Mouse (Mus musculus) heart, embryonic 15.5 days (tissue): Measurements from ENCODE around the gene Lrmda. TPM values are rescaled to one million over a fixed set of nuclear protein-coding genes. Genes with fewer than 3 reads are reported as not detected.

Source experiments
- ATAC-seq: fragments of 200-750 bp; cut with Nextera tagmentation; replicated peaks from 2 replicates; pipeline ENCODE4 v1.8.0; 2017; ENCODE audit warnings: low read depth, moderate TSS enrichment; ENCODE audit not compliant: insufficient number of reproducible peaks, insufficient read depth, low FRiP score
- H3K27ac ChIP-seq: fragments of 300-500 bp; sonication (generic); 2 replicates; pipeline ENCODE4 v1.5.1; 2015; ENCODE audit warnings: mild to moderate bottlenecking, inconsistent platforms
- H3K27me3 ChIP-seq: fragments of 300-500 bp; sonication (generic); 2 replicates; pipeline ENCODE4 v1.6.1; 2015; ENCODE audit warnings: inconsistent platforms
- H3K36me3 ChIP-seq: fragments of 300-500 bp; sonication (generic); 2 replicates; pipeline ENCODE4 v1.6.1; 2015; ENCODE audit warnings: mild to moderate bottlenecking, inconsistent platforms
- H3K4me1 ChIP-seq: fragments of 300-500 bp; sonication (generic); replicated peaks from 2 replicates; pipeline ENCODE4 v1.6.1; 2015; ENCODE audit warnings: inconsistent platforms
- H3K4me2 ChIP-seq: fragments of 300-500 bp; sonication (generic); 2 replicates; pipeline ENCODE4 v1.6.1; 2015; ENCODE audit warnings: inconsistent platforms, mild to moderate bottlenecking, moderate library complexity
- H3K4me3 ChIP-seq: fragments of 300-500 bp; sonication (generic); 2 replicates; pipeline ENCODE4 v1.5.1; 2015; ENCODE audit warnings: mild to moderate bottlenecking, inconsistent platforms
- H3K9ac ChIP-seq: fragments of 300-500 bp; sonication (generic); 2 replicates; pipeline ENCODE4 v1.6.1; 2015; ENCODE audit warnings: mild to moderate bottlenecking, inconsistent platforms
- H3K9me3 ChIP-seq: fragments of 300-500 bp; sonication (generic); replicated peaks from 2 replicates; pipeline ENCODE4 v1.6.1; 2016; ENCODE audit warnings: inconsistent platforms
- WGBS: fragments of 180-500 bp; shearing (Covaris S2); methylation state at CpG from one replicate; pipeline ENCODE4 v1.1.7; 2015; ENCODE audit warnings: mixed read lengths; 5-methylcytosine and 5-hydroxymethylcytosine counted together
- polyA plus RNA-seq: library from polyadenylated mRNA; unstranded; fragments of >200 nt; fragmentation: Nextera tagmentation; extraction: Ambion mirVana; gene quantifications from 2 replicates; pipeline ENCODE4 v1.2.1, GENCODE M21; 2015

Gene Lrmda
- polyA plus RNA-seq, 1 experiment from 2014 or later = 0.83 TPM

- Histone ChIP-seq H3K4me2 (peak overlapping the region; percentile 77), H3K27ac (no peak overlapping the region), H3K4me1 (peaks cover 40% of the 10 kb centered on the region), H3K9ac (0 out of 2 replicates have a peak overlapping the region, but pooled peaks have one; percentile 19), H3K36me3 (no peaks in the 10 kb centered on the region), H3K9me3 (no peaks in the 10 kb centered on the region), H3K27me3 (peaks cover 74% of the 10 kb centered on the region), H3K4me3 (peak overlapping the region; percentile 49)
- ATAC-seq = no peak
- WGBS = 11% methylated on average over 44 of the region's 44 CpGs
These were observed 25.2 kb upstream of the Lrmda start for GRCm38 (mm10) chr14:21994061-21994990.

DNA sequence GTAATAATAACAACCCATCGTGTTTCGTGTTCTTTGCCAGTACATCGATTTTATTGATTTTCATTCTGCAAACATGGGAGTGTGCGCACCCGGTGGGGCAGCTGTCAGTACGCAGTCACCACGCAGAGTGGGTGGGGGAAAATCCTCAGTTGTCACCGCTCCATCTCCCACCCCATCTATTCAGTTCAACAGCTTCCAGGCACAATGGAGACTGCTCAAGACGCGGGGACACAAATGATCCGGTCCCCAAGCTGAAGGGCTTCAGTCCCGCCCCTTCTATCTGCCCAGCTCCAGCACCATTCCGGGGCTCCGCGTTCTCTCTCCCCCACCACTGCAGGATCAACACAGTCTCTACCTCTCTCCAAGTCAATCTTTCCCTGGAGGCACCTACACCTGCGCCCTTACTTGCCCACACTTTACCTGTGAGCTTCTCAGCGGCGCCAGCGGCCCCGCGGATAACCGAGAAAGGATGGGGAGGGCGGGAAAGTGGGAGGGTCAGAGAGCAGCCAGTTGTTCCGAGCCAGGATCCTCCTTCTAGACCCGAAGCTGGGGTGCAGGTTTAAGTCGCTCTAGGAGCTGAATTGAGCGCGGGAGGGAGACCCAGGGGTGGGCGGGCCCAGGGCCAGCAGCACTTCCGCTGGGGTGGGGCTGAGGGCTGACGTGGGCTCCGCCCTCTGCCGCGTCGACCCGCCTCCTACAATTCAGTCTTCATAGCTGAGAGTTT, 24.3 kb upstream of the Lrmda start:
- Histone ChIP-seq H3K27ac (no peak overlapping the region), H3K27me3 (peaks cover 65% of the 10 kb centered on the region), H3K4me2 (peak overlapping the region; percentile 77), H3K36me3 (no peaks in the 10 kb centered on the region), H3K4me1 (peaks cover 34% of the 10 kb centered on the region), H3K4me3 (peak overlapping the region; percentile 49), H3K9ac (peak overlapping the region; percentile 28), H3K9me3 (no peaks in the 10 kb centered on the region)
- peak; percentile 69 for ATAC-seq
- WGBS = 1% methylated on average over 36 of the region's 36 CpGs

GRCm38 (mm10) chr14:21999588-21999987, 19.9 kb upstream of the Lrmda start:
- WGBS = 86% methylated on average over 4 of the region's 4 CpGs
- Histone ChIP-seq H3K9ac (no peak overlapping the region), H3K27me3 (peaks cover 23% of the 10 kb centered on the region), H3K9me3 (no peaks in the 10 kb centered on the region), H3K4me2 (no peak overlapping the region), H3K4me1 (peaks cover 11% of the 10 kb centered on the region), H3K36me3 (no peaks in the 10 kb centered on the region), H3K4me3 (no peak overlapping the region), H3K27ac (no peak overlapping the region)
- no peak for ATAC-seq

- H3K9ac ChIP-seq = no peak overlapping the region
- no peak for ATAC-seq
- no peak overlapping the region for H3K4me3 ChIP-seq
- H3K27ac ChIP-seq = no peak overlapping the region
- no peaks in the 10 kb centered on the region for H3K4me1 ChIP-seq
- H3K27me3 ChIP-seq = no peaks in the 10 kb centered on the region
- H3K4me2 ChIP-seq = no peak overlapping the region
- H3K9me3 ChIP-seq = no peaks in the 10 kb centered on the region
- 50% methylated on average over 1 of the region's 1 CpGs for WGBS
- H3K36me3 ChIP-seq = no peaks in the 10 kb centered on the region
These were observed 16.3 kb upstream of the Lrmda start for GRCm38 (mm10) chr14:22003231-22003630.

DNA sequence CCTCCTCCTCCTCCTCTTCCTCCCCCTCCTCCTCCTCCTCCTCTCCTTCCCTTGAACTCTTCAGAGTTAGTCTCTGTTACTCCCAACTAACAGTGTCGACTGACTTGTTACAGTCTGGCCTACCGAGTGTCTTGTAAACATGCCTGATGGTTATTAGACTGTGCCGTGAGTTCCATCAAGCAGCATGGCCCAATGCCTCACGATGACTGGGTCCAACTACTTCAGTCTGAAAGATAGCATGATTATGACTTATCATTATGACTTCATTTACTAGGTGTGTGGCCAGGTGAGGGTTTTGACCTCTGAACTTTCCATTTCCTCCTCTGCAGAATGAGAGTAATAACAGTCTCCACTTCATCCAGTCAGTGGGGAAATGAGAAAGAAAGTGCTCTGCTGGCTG, 15.9 kb upstream of the Lrmda start:
- no peak overlapping the region for H3K4me3 ChIP-seq

GRCm38 (mm10) chr14:22004943-22005342, 14.6 kb upstream of the Lrmda start:
- Histone ChIP-seq H3K27me3 (no peaks in the 10 kb centered on the region), H3K36me3 (no peaks in the 10 kb centered on the region), H3K4me2 (no peak overlapping the region), H3K9me3 (no peaks in the 10 kb centered on the region), H3K9ac (no peak overlapping the region), H3K4me1 (no peaks in the 10 kb centered on the region), H3K27ac (no peak overlapping the region), H3K4me3 (no peak overlapping the region)
- 67% methylated on average over 4 of the region's 4 CpGs for WGBS
- no peak for ATAC-seq

More for the DNA sequence above, 15.9 kb upstream of the Lrmda start:
- H3K27ac ChIP-seq = no peak overlapping the region
- ATAC-seq = no peak
- H3K36me3 ChIP-seq = no peaks in the 10 kb centered on the region
- H3K9me3 ChIP-seq = no peaks in the 10 kb centered on the region
- no peak overlapping the region for H3K4me2 ChIP-seq
- 76% methylated on average over 4 of the region's 4 CpGs for WGBS
- no peaks in the 10 kb centered on the region for H3K27me3 ChIP-seq
- H3K4me1 ChIP-seq = no peaks in the 10 kb centered on the region
- no peak overlapping the region for H3K9ac ChIP-seq

DNA sequence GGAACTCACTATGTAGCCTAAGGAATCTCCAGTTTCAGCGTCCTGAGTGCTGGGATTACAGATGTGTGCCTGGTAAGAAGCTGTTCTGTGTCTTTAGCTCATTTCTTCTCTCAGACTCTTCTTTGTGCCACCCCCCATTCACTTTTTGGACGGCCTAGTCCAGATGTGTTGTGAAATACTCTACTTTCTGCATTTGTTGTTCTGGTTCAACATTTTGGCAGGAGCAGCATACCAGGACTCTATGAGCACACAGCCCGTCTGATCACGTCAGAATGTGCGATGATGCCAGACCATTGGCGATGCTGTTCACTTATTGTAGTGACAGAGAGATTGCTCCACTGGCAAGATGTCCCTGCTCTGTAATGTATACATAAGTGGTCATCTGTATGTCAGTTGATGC, 12.5 kb upstream of the Lrmda start:
- Histone ChIP-seq H3K4me3 (no peak overlapping the region), H3K4me2 (no peak overlapping the region), H3K4me1 (no peaks in the 10 kb centered on the region), H3K9ac (no peak overlapping the region), H3K36me3 (no peaks in the 10 kb centered on the region), H3K27ac (no peak overlapping the region), H3K9me3 (no peaks in the 10 kb centered on the region), H3K27me3 (no peaks in the 10 kb centered on the region)
- WGBS = 81% methylated on average over 6 of the region's 6 CpGs
- ATAC-seq = no peak

DNA sequence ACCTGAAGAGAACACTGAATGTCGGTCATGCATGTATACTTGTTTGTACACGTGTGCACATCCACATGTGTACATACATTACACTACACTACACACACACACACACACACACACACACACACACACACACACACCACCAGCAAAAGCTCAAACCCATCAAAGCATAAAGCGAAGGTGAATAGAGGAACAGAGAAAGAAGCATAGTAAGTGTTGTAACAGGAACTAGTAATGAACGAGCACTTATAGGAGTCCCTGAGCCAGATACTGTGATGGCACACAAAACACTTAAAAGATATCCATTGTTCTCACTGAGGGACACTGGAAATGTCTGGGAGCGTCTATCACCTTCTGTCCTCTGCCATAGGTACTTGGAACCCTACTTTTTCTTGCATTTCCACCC, 5.2 kb upstream of the Lrmda start:
- H3K4me1 ChIP-seq = peaks cover 2% of the 10 kb centered on the region
- H3K27ac ChIP-seq = no peak overlapping the region
- no peak for ATAC-seq
- H3K27me3 ChIP-seq = peaks cover 12% of the 10 kb centered on the region; the same call in 1 of the 2 replicates
- WGBS = 80% methylated on average over 5 of the region's 5 CpGs
- no peak overlapping the region for H3K9ac ChIP-seq
- H3K36me3 ChIP-seq = no peaks in the 10 kb centered on the region
- no peaks in the 10 kb centered on the region for H3K9me3 ChIP-seq
- H3K4me2 ChIP-seq = no peak overlapping the region
- no peak overlapping the region for H3K4me3 ChIP-seq

DNA sequence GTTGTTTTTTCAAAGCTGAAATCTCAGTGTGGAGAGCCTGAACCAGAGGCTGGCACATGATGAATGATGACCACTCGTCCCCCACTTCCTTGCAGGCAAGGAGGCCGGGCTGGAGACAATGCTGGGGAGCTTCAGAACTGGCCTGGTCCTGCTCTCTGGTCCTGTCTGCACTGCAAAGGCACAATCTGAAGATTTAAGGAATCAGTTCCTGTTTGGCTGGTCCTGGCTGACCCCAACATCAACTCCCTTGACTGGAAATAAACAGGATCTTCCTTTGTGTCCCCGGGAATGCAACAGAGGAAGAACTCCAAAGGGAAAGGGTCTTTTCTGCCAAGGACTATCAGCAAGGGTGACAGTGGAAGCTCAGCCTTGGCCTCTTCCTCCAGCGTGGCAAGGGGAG, 4.7 kb upstream of the Lrmda start:
- Histone ChIP-seq H3K27ac (no peak overlapping the region), H3K9ac (no peak overlapping the region), H3K4me1 (peaks cover 7% of the 10 kb centered on the region), H3K4me2 (no peak overlapping the region), H3K27me3 (peaks cover 12% of the 10 kb centered on the region; the same call in 1 of the 2 replicates), H3K4me3 (no peak overlapping the region), H3K36me3 (no peaks in the 10 kb centered on the region), H3K9me3 (no peaks in the 10 kb centered on the region)
- ATAC-seq = no peak
- 32% methylated on average over 4 of the region's 4 CpGs for WGBS

DNA sequence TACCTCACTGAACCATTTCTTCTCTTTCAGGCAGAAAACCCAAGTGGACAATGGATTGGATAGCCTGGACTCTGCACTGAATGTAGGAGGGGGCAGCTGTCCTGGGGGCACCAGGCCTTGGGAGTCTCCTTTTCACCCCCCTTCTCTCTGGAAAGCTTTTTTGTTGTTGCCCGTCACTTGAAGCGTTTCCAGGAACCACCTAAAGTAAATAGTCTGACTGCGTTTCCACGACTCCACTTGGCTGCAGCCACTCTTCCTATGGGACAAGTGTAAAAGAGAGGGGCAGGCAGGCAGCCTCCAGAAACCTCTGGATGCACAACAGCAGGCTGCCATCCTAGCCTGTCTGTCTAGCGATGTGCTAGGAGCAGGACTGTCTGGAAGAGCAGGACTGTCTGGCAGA, 2.5 kb upstream of the Lrmda start:
- ATAC-seq = no peak
- Histone ChIP-seq H3K4me2 (no peak overlapping the region), H3K9ac (no peak overlapping the region), H3K4me3 (no peak overlapping the region), H3K9me3 (no peaks in the 10 kb centered on the region), H3K27me3 (peaks cover 12% of the 10 kb centered on the region; the same call in 1 of the 2 replicates), H3K4me1 (peaks cover 11% of the 10 kb centered on the region), H3K27ac (no peak overlapping the region), H3K36me3 (no peaks in the 10 kb centered on the region)
- WGBS = 55% methylated on average over 5 of the region's 5 CpGs

DNA sequence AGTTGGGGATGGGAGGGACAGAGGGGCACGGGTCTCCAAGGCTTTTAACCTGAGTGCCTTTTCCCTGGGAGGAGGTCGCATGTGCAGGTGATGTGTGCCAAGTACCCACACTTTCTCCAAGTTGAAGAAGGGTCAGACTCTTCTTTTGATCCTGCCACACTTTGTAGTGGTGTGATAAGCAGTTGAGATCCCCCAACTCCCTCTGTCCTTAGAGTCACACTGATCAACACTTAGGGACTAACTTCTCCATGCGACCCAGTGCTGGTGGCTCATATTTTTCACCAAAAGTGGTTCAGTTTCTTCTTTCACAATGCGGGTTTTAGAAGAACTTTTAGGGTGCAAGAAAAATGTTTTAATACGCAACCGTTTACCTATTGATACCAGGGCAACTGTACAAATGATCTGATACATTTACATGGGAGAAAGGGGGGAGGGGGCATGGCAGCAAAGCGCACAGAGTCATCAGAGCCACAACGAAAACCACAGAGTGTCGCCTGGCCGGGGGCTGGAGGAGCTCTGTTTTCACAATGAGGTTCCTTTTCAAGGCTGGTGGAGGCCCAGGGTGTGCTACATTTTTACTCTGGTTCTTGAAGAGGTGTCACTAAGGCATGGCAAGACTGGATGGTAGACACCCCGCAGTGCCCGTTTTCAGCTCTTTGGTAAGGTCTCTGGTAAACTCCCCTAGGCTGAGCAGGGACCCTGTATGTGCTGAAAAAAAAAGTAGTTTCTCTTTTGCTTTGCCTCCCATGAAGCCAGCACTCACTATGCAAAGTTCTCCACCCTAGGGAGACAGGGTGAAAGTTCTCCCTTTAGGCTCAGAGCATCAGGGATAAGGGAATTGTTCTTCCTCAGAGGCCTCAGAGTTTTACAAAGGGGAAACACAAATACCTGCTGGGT, 685 bp downstream of the Lrmda start:
- Histone ChIP-seq H3K36me3 (no peaks in the 10 kb centered on the region), H3K27ac (no peak overlapping the region), H3K4me2 (peak overlapping the region; percentile 92), H3K4me3 (peak overlapping the region; percentile 52), H3K4me1 (peaks cover 11% of the 10 kb centered on the region), H3K9ac (peak overlapping the region; percentile 59), H3K27me3 (peaks cover 5% of the 10 kb centered on the region; the same call in 1 of the 2 replicates), H3K9me3 (no peaks in the 10 kb centered on the region)
- 35% methylated on average over 12 of the region's 12 CpGs for WGBS
- ATAC-seq = no peak
